Mouse (Mus musculus) thymus, adult 2 months (tissue): ENCODE results near the gene Gm49388. TPM values are rescaled to one million over a fixed set of nuclear protein-coding genes. Genes with fewer than 3 reads are reported as not detected.
A peak's percentile ranks its signal among the peaks of the same experiment; 100 is the strongest.
"Not testable (repeated sequence)": the region's sequence is repeated elsewhere in the genome, so short reads cannot be mapped to it uniquely, and the experiment has no call there.

Experiments used
- DNase-seq: peaks from one replicate; pipeline ENCODE4 v3.0.0; 2021
- H3K27ac ChIP-seq: fragments of 200-500 bp; 2 replicates; pipeline ENCODE4 v1.5.1; 2012; ENCODE audit warnings: low read length, control low read depth; ENCODE audit not compliant: control insufficient read depth, insufficient read depth
- H3K27me3 ChIP-seq: fragments of 200-500 bp; 2 replicates; pipeline ENCODE4 v1.6.1; 2012; ENCODE audit warnings: mild to moderate bottlenecking, low read length, moderate library complexity, mixed read lengths; ENCODE audit not compliant: control insufficient read depth, insufficient read depth
- H3K36me3 ChIP-seq: fragments of 200-500 bp; 2 replicates; pipeline ENCODE4 v1.6.1; 2012; ENCODE audit warnings: mild to moderate bottlenecking, low read length, moderate library complexity; ENCODE audit not compliant: control insufficient read depth, insufficient read depth
- H3K4me1 ChIP-seq: fragments of 200-500 bp; replicated peaks from 2 replicates; pipeline ENCODE4 v1.6.1; 2012; ENCODE audit warnings: low read length; ENCODE audit not compliant: control insufficient read depth, insufficient read depth
- H3K4me3 ChIP-seq: fragments of 200-500 bp; 2 replicates; pipeline ENCODE4 v1.5.1; 2012; ENCODE audit warnings: mild to moderate bottlenecking, low read length, control low read depth, moderate library complexity; ENCODE audit not compliant: control insufficient read depth, insufficient read depth
- CTCF ChIP-seq: fragments of 200-500 bp; IDR thresholded peaks from 2 replicates; pipeline ENCODE4 v1.5.1; 2012; ENCODE audit warnings: mild to moderate bottlenecking, control low read depth, low read length, moderate library complexity, borderline replicate concordance; ENCODE audit not compliant: control insufficient read depth, poor library complexity, insufficient read depth; ENCODE audit errors: extremely low read depth
- POLR2A ChIP-seq: fragments of 200-500 bp; IDR thresholded peaks from 2 replicates; pipeline ENCODE4 v1.6.1; 2012; ENCODE audit warnings: mild to moderate bottlenecking, low read length, control low read depth, moderate library complexity; ENCODE audit not compliant: control insufficient read depth, poor library complexity, insufficient read depth; ENCODE audit errors: extremely low read depth
- WGBS: fragments of 180-500 bp; shearing (Covaris S2); methylation state at CpG from one replicate; pipeline ENCODE4 v1.1.7; 2018; 5-methylcytosine and 5-hydroxymethylcytosine counted together
- polyA plus RNA-seq: library from polyadenylated mRNA; depleted of rRNA; stranded (reverse); fragments of >200 nt; gene quantifications from 2 replicates; pipeline ENCODE4 v1.2.3, GENCODE M21; 2012

Gm49388 gene
- polyA plus RNA-seq, 1 experiment = not detected

GRCm38 (mm10) chr7:127772080-127772479 lies 13.3 kb upstream of the Gm49388 start:
- TF ChIP-seq POLR2A = no peak
- no peak for TF ChIP-seq CTCF
- Histone ChIP-seq H3K27ac (no peak overlapping the region), H3K4me1 (peaks cover 29% of the 10 kb centered on the region), H3K27me3 (no peaks in the 10 kb centered on the region), H3K4me3 (no peak overlapping the region), H3K36me3 (no peaks in the 10 kb centered on the region)
- 89% methylated on average over 3 of the region's 3 CpGs for WGBS
- DNase-seq = no peak

DNA sequence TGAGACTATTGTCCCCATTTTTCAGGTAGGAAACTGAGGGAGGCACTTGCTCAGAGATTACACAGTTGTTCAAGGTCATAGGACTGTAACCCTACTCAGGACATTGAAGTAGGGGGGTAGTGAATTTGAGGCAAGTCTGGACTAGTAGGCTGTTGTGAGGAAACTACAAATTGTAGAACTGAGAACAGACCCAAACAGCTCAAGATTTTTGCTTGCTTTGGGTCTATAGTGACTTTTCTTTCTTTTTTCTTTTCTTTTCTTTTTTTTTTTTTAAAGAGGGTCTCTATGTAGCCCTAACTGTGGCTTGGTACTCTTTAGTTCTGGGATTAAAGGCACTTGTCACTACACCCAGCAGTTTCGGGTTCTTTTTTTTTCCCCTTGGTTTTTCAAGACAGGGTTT lies 12.9 kb upstream of the Gm49388 start:
- no peaks in the 10 kb centered on the region for H3K27me3 ChIP-seq
- peaks cover 29% of the 10 kb centered on the region for H3K4me1 ChIP-seq
- no peak overlapping the region for H3K27ac ChIP-seq
- WGBS = 95% methylated on average over 1 of the region's 1 CpGs
- TF ChIP-seq POLR2A = no peak
- no peak for TF ChIP-seq CTCF
- no peaks in the 10 kb centered on the region for H3K36me3 ChIP-seq
- H3K4me3 ChIP-seq = no peak overlapping the region
- no peak for DNase-seq

DNA sequence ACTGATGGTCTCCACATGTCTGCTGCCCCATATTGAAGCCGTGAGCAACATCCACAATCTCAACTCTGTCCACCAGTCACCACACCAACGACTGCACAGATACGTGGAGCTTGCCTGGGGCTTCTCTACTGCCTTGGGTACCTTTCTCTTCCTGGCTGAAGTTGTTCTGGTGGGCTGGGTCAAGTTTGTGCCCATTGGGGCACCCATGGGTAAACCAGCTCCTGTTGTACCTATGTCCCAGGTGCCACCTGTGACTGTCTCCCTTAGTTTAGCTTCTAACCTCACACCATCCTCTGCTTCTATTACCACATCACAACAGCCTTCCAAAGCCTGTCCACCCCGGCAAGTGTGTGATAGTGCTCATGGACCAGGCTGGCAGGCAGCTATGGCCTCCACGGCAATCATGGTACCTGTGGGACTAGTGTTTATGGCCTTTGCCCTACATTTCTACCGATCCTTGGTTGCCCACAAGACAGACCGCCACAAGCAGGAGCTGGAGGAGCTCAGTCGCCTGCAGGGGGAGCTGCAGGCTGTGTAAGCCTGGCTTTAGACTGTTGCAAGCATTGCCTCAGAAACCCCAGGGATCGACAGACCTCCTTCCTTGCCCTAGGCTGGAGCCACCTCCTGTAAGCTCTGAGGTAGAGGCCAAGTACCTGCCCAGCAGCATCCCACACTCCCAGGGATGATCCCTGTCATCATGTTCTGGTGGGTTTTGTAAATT lies 11.6 kb upstream of the Gm49388 start:
- peak; percentile 70 for DNase-seq

GRCm38 (mm10) chr7:127775837-127776236 lies 9.6 kb upstream of the Gm49388 start:
- not testable (repeated sequence) for H3K36me3 ChIP-seq, H3K27me3 ChIP-seq, H3K27ac ChIP-seq, DNase-seq, H3K4me3 ChIP-seq
- WGBS = 71% methylated on average over 7 of the region's 7 CpGs
- H3K4me1 ChIP-seq = peaks cover 11% of the 10 kb centered on the region

More for the DNA sequence above, 11.6 kb upstream of the Gm49388 start:
- no peaks in the 10 kb centered on the region for H3K27me3 ChIP-seq
- WGBS = 36% methylated on average over 9 of the region's 9 CpGs
- TF ChIP-seq POLR2A (no peak), CTCF (peak; percentile 95)
- peaks cover 30% of the 10 kb centered on the region for H3K4me1 ChIP-seq
- H3K4me3 ChIP-seq = no peak overlapping the region
- no peaks in the 10 kb centered on the region for H3K36me3 ChIP-seq
- no peak overlapping the region for H3K27ac ChIP-seq

- no peaks in the 10 kb centered on the region for H3K27me3 ChIP-seq
- under 1% methylated on average over 23 of the region's 23 CpGs for WGBS
- H3K36me3 ChIP-seq = peaks cover 14% of the 10 kb centered on the region
- peaks cover 7% of the 10 kb centered on the region for H3K4me1 ChIP-seq
- DNase-seq = peak; percentile 82
- peak within 1 kb of the TSS; percentile 75 for H3K27ac ChIP-seq
- H3K4me3 ChIP-seq = peak within 1 kb of the TSS; percentile 70
- TF ChIP-seq POLR2A = no peak
- no peak for TF ChIP-seq CTCF
These were observed 9.0 kb upstream of the Gm49388 start, which contains the start of gene Setd1a for GRCm38 (mm10) chr7:127776426-127776825. Setd1a (plus strand) TSS chr7:127776670.

GRCm38 (mm10) chr7:127776878-127777473 lies 8.4 kb upstream of the Gm49388 start:
- whole genome bisulfite sequencing = under 1% methylated on average over 70 of the region's 70 CpGs
- H3K27ac ChIP-seq = peak overlapping the region; percentile 75
- DNase-seq = peak; percentile 93
- TF ChIP-seq POLR2A (peak; percentile 49; the same call in 1 of the 2 replicates), CTCF (no peak)
- H3K27me3 ChIP-seq = no peaks in the 10 kb centered on the region
- peaks cover 20% of the 10 kb centered on the region for H3K36me3 ChIP-seq
- H3K4me1 ChIP-seq = peaks cover 5% of the 10 kb centered on the region
- H3K4me3 ChIP-seq = peak overlapping the region; percentile 70
